ENCODE assay signal across 26 mouse cellular contexts in genomic region chr7:138898743-138899142, GRCm38 (mm10). TPM values are rescaled to one million over a fixed set of nuclear protein-coding genes. Genes with fewer than 3 reads are reported as not detected.
"Had no signal": no experiment of that assay in that cellular context is flagged by ENCODE, and none has a peak within 500 bp of the region (broad histone marks: within the 10 kb centered on the region; RNA-seq: fewer than 3 reads in every experiment).

No protein-coding gene starts in this region.

- H3K4me2 ChIP-seq: heart, embryonic 11.5 days; heart, embryonic 12.5 days; heart, embryonic 13.5 days; heart, embryonic 15.5 days; hindbrain, embryonic 12.5 days; hindbrain, embryonic 13.5 days; hindbrain, embryonic 14.5 days; hindbrain, embryonic 15.5 days; intestine, embryonic 15.5 days; kidney, embryonic 15.5 days had no signal

- H3K9ac ChIP-seq: heart, embryonic 12.5 days; heart, embryonic 13.5 days; heart, embryonic 15.5 days; hindbrain, embryonic 12.5 days; hindbrain, embryonic 13.5 days; hindbrain, embryonic 14.5 days; hindbrain, embryonic 15.5 days; intestine, embryonic 15.5 days; kidney, embryonic 15.5 days had no signal

- ATAC-seq: hindbrain, embryonic 16.5 days; hindbrain, postnatal 0 days; inflammation-experienced regulatory T-cells, adult 6 months had no signal

- DNase-seq: heart, postnatal 10 days; heart, postnatal 14 days; heart, postnatal 36 days; heart, postnatal 4 days; layer of hippocampus, adult 9-11 months; layer of hippocampus, postnatal 36 days had no signal

- H3K4me1 ChIP-seq: hindbrain, embryonic 10.5 days; hindbrain, embryonic 12.5 days; hindbrain, embryonic 13.5 days; hindbrain, embryonic 15.5 days had no signal

- H3K4me3 ChIP-seq: heart, embryonic 12.5 days; heart, embryonic 13.5 days; heart, embryonic 15.5 days; hindbrain, embryonic 10.5 days; hindbrain, embryonic 12.5 days; hindbrain, embryonic 13.5 days; hindbrain, embryonic 15.5 days; intestine, embryonic 15.5 days; kidney, embryonic 15.5 days; layer of hippocampus, adult 2 months; left cerebral cortex, adult 2 months had no signal

- H3K27me3 ChIP-seq: heart, embryonic 12.5 days; heart, embryonic 13.5 days; heart, embryonic 15.5 days; hindbrain, embryonic 12.5 days; hindbrain, embryonic 13.5 days; hindbrain, embryonic 15.5 days; intestine, embryonic 15.5 days; kidney, embryonic 15.5 days had no signal

- H3K27ac ChIP-seq: heart, embryonic 13.5 days; heart, embryonic 15.5 days; hindbrain, embryonic 10.5 days; hindbrain, embryonic 12.5 days; hindbrain, embryonic 13.5 days; hindbrain, embryonic 14.5 days; hindbrain, embryonic 15.5 days; hindbrain, postnatal 0 days; intestine, embryonic 15.5 days; kidney, embryonic 15.5 days; kidney, postnatal 0 days; layer of hippocampus, adult 2 months; left cerebral cortex, adult 2 months had no signal

- H3K9me3 ChIP-seq: heart, embryonic 12.5 days; heart, embryonic 13.5 days; heart, embryonic 15.5 days; hindbrain, embryonic 10.5 days; hindbrain, embryonic 12.5 days; hindbrain, embryonic 13.5 days; hindbrain, embryonic 15.5 days; intestine, embryonic 15.5 days; kidney, embryonic 15.5 days had no signal

RNA-seq across cellular contexts. Expression of gene Jakmip3, which starts 41.8 kb away (rescaled TPM):
- total RNA-seq: hematopoietic stem cell, adult 5-6 weeks had no signal
- polyA plus RNA-seq: heart, embryonic 13.5 days; heart, embryonic 15.5 days; heart, embryonic 16.5 days; heart, postnatal 0 days had no signal
